Mouse (Mus musculus) midbrain, embryonic 12.5 days (tissue): ENCODE data around the gene Ccdc62. TPM values are rescaled to one million over a fixed set of nuclear protein-coding genes. Genes with fewer than 3 reads are reported as not detected.

Experiments
- ATAC-seq: fragments of 200-750 bp; cut with Nextera tagmentation; 2 replicates; pipeline ENCODE4 v1.8.0; 2017; ENCODE audit warnings: low read depth, moderate TSS enrichment, moderate library complexity; ENCODE audit not compliant: low FRiP score
- H3K27ac ChIP-seq: fragments of 300-500 bp; sonication (generic); replicated peaks from 2 replicates; pipeline ENCODE4 v1.5.1; 2016; ENCODE audit warnings: mild to moderate bottlenecking
- H3K27me3 ChIP-seq: fragments of 300-500 bp; sonication (generic); 2 replicates; pipeline ENCODE4 v1.6.1; 2016; ENCODE audit warnings: mild to moderate bottlenecking
- H3K36me3 ChIP-seq: fragments of 300-500 bp; sonication (generic); 2 replicates; pipeline ENCODE4 v1.6.1; 2016
- H3K4me1 ChIP-seq: fragments of 300-500 bp; sonication (generic); 2 replicates; pipeline ENCODE4 v1.6.1; 2016
- H3K4me2 ChIP-seq: fragments of 300-500 bp; sonication (generic); replicated peaks from 2 replicates; pipeline ENCODE4 v1.6.1; 2016; ENCODE audit warnings: mild to moderate bottlenecking, moderate library complexity
- H3K4me3 ChIP-seq: fragments of 300-500 bp; sonication (generic); 2 replicates; pipeline ENCODE4 v1.5.1; 2016; ENCODE audit warnings: mild to moderate bottlenecking
- H3K9ac ChIP-seq: fragments of 300-500 bp; sonication (generic); replicated peaks from 2 replicates; pipeline ENCODE4 v1.6.1; 2016; ENCODE audit warnings: mild to moderate bottlenecking, moderate library complexity
- H3K9me3 ChIP-seq: fragments of 300-500 bp; sonication (generic); 2 replicates; pipeline ENCODE4 v1.6.1; 2016; ENCODE audit warnings: mild to moderate bottlenecking
- WGBS: fragments of 180-500 bp; shearing (Covaris S2); methylation state at CpG from one replicate; pipeline ENCODE4 v1.1.7; 2016; 5-methylcytosine and 5-hydroxymethylcytosine counted together
- polyA plus RNA-seq: library from polyadenylated mRNA; unstranded; fragments of >200 nt; fragmentation: Nextera tagmentation; extraction: Ambion mirVana; gene quantifications from 2 replicates; pipeline ENCODE4 v1.2.1, GENCODE M21; 2016

Ccdc62 gene
- polyA plus RNA-seq, 1 experiment from 2014 or later = 6.1 TPM

- H3K4me3 ChIP-seq = no peak overlapping the region
- H3K9me3 ChIP-seq = no peaks in the 10 kb centered on the region
- H3K9ac ChIP-seq = no peak overlapping the region
- 95% methylated on average over 11 of the region's 11 CpGs for WGBS
- no peaks in the 10 kb centered on the region for H3K27me3 ChIP-seq
- H3K27ac ChIP-seq = no peak overlapping the region
- no peak for ATAC-seq
- H3K4me1 ChIP-seq = peaks cover 9% of the 10 kb centered on the region
- peaks cover 65% of the 10 kb centered on the region for H3K36me3 ChIP-seq
- H3K4me2 ChIP-seq = no peak overlapping the region
Observed at GRCm38 (mm10) chr5:124005591-124005990, 75.1 kb downstream of the Ccdc62 start.

GRCm38 (mm10) chr5:124006082-124006873, 75.8 kb downstream of the Ccdc62 start:
- Histone ChIP-seq H3K27ac (no peak overlapping the region), H3K36me3 (peaks cover 65% of the 10 kb centered on the region), H3K4me3 (no peak overlapping the region), H3K27me3 (no peaks in the 10 kb centered on the region), H3K4me1 (peaks cover 16% of the 10 kb centered on the region), H3K4me2 (no peak overlapping the region), H3K9ac (no peak overlapping the region), H3K9me3 (no peaks in the 10 kb centered on the region)
- ATAC-seq = no peak
- WGBS = 92% methylated on average over 26 of the region's 26 CpGs

- Histone ChIP-seq H3K9ac (no peak overlapping the region), H3K9me3 (no peaks in the 10 kb centered on the region), H3K27ac (no peak overlapping the region), H3K4me2 (no peak overlapping the region), H3K36me3 (peaks cover 65% of the 10 kb centered on the region), H3K27me3 (no peaks in the 10 kb centered on the region), H3K4me1 (peaks cover 23% of the 10 kb centered on the region), H3K4me3 (no peak overlapping the region)
- WGBS = 91% methylated on average over 17 of the region's 17 CpGs
- ATAC-seq = no peak
Observed at GRCm38 (mm10) chr5:124006891-124007491, 76.5 kb downstream of the Ccdc62 start.

- no peaks in the 10 kb centered on the region for H3K9me3 ChIP-seq
- no peaks in the 10 kb centered on the region for H3K27me3 ChIP-seq
- ATAC-seq = no peak
- H3K4me1 ChIP-seq = peaks cover 54% of the 10 kb centered on the region
- H3K4me3 ChIP-seq = no peak overlapping the region
- H3K27ac ChIP-seq = peak overlapping the region; percentile 93
- H3K9ac ChIP-seq = no peak overlapping the region; the same call in 1 of the 2 replicates
- peaks cover 54% of the 10 kb centered on the region for H3K36me3 ChIP-seq
- H3K4me2 ChIP-seq = peak overlapping the region; percentile 44
- WGBS = 91% methylated on average over 8 of the region's 8 CpGs
Observed at GRCm38 (mm10) chr5:124010077-124010476, 79.6 kb downstream of the Ccdc62 start.

GRCm38 (mm10) chr5:124010910-124011655, 80.6 kb downstream of the Ccdc62 start:
- peaks cover 61% of the 10 kb centered on the region for H3K4me1 ChIP-seq
- H3K27ac ChIP-seq = peak overlapping the region; percentile 93
- H3K9me3 ChIP-seq = no peaks in the 10 kb centered on the region
- WGBS = 5% methylated on average over 19 of the region's 19 CpGs
- H3K36me3 ChIP-seq = peaks cover 44% of the 10 kb centered on the region
- H3K27me3 ChIP-seq = no peaks in the 10 kb centered on the region
- peak overlapping the region; percentile 48 for H3K9ac ChIP-seq
- H3K4me2 ChIP-seq = peak overlapping the region; percentile 44
- H3K4me3 ChIP-seq = peak overlapping the region; percentile 14
- peak; percentile 67 for ATAC-seq

GRCm38 (mm10) chr5:124011927-124012326, 81.4 kb downstream of the Ccdc62 start:
- H3K4me3 ChIP-seq = 0 out of 2 replicates have a peak overlapping the region, but pooled peaks have one; percentile 1
- 10% methylated on average over 8 of the region's 8 CpGs for WGBS
- peak overlapping the region; percentile 93 for H3K27ac ChIP-seq
- ATAC-seq = no peak
- H3K36me3 ChIP-seq = peaks cover 36% of the 10 kb centered on the region
- H3K27me3 ChIP-seq = no peaks in the 10 kb centered on the region
- no peaks in the 10 kb centered on the region for H3K9me3 ChIP-seq
- H3K4me2 ChIP-seq = peak overlapping the region; percentile 44
- peaks cover 70% of the 10 kb centered on the region for H3K4me1 ChIP-seq
- peak overlapping the region; percentile 48; the same call in 1 of the 2 replicates for H3K9ac ChIP-seq

- Histone ChIP-seq H3K27ac (peak overlapping the region; percentile 93; the same call in 1 of the 2 replicates), H3K9me3 (no peaks in the 10 kb centered on the region), H3K27me3 (no peaks in the 10 kb centered on the region), H3K9ac (no peak overlapping the region), H3K4me3 (no peak overlapping the region), H3K4me1 (peaks cover 79% of the 10 kb centered on the region), H3K4me2 (no peak overlapping the region), H3K36me3 (peaks cover 26% of the 10 kb centered on the region)
- ATAC-seq = no peak
- WGBS = 92% methylated on average over 10 of the region's 10 CpGs
Observed at GRCm38 (mm10) chr5:124012885-124013284, 82.4 kb downstream of the Ccdc62 start.

GRCm38 (mm10) chr5:124013747-124014146, 83.3 kb downstream of the Ccdc62 start:
- no peak for ATAC-seq
- peaks cover 17% of the 10 kb centered on the region for H3K36me3 ChIP-seq
- H3K27ac ChIP-seq = 0 out of 2 replicates have a peak overlapping the region, but pooled peaks have one; percentile 30
- H3K9ac ChIP-seq = no peak overlapping the region
- no peak overlapping the region for H3K4me3 ChIP-seq
- no peak overlapping the region for H3K4me2 ChIP-seq
- 83% methylated on average over 16 of the region's 16 CpGs for WGBS
- peaks cover 87% of the 10 kb centered on the region for H3K4me1 ChIP-seq
- no peaks in the 10 kb centered on the region for H3K27me3 ChIP-seq
- H3K9me3 ChIP-seq = no peaks in the 10 kb centered on the region

GRCm38 (mm10) chr5:124014180-124014579, 83.7 kb downstream of the Ccdc62 start:
- peaks cover 13% of the 10 kb centered on the region for H3K36me3 ChIP-seq
- H3K4me1 ChIP-seq = peaks cover 91% of the 10 kb centered on the region
- no peaks in the 10 kb centered on the region for H3K27me3 ChIP-seq
- no peak overlapping the region for H3K4me2 ChIP-seq
- H3K9me3 ChIP-seq = no peaks in the 10 kb centered on the region
- 81% methylated on average over 3 of the region's 3 CpGs for WGBS
- ATAC-seq = no peak
- no peak overlapping the region for H3K4me3 ChIP-seq
- no peak overlapping the region for H3K9ac ChIP-seq
- 0 out of 2 replicates have a peak overlapping the region, but pooled peaks have one; percentile 3 for H3K27ac ChIP-seq

GRCm38 (mm10) chr5:124014791-124015251, 84.3 kb downstream of the Ccdc62 start:
- no peaks in the 10 kb centered on the region for H3K9me3 ChIP-seq
- peaks cover 8% of the 10 kb centered on the region for H3K36me3 ChIP-seq
- ATAC-seq = no peak
- H3K27ac ChIP-seq = 0 out of 2 replicates have a peak overlapping the region, but pooled peaks have one; percentile 8
- peaks cover 95% of the 10 kb centered on the region for H3K4me1 ChIP-seq
- H3K9ac ChIP-seq = no peak overlapping the region
- no peaks in the 10 kb centered on the region for H3K27me3 ChIP-seq
- no peak overlapping the region for H3K4me3 ChIP-seq
- 16% methylated on average over 11 of the region's 11 CpGs for WGBS
- 0 out of 2 replicates have a peak overlapping the region, but pooled peaks have one; percentile 10 for H3K4me2 ChIP-seq

- 70% methylated on average over 2 of the region's 2 CpGs for WGBS
- Histone ChIP-seq H3K4me2 (no peak overlapping the region), H3K36me3 (no peaks in the 10 kb centered on the region), H3K4me3 (no peak overlapping the region), H3K27ac (0 out of 2 replicates have a peak overlapping the region, but pooled peaks have one; percentile 1), H3K27me3 (no peaks in the 10 kb centered on the region), H3K4me1 (peaks cover 92% of the 10 kb centered on the region), H3K9me3 (no peaks in the 10 kb centered on the region), H3K9ac (no peak overlapping the region)
- ATAC-seq = no peak
Observed at GRCm38 (mm10) chr5:124015727-124016126, 85.2 kb downstream of the Ccdc62 start.
